In the genomic region with DNA sequence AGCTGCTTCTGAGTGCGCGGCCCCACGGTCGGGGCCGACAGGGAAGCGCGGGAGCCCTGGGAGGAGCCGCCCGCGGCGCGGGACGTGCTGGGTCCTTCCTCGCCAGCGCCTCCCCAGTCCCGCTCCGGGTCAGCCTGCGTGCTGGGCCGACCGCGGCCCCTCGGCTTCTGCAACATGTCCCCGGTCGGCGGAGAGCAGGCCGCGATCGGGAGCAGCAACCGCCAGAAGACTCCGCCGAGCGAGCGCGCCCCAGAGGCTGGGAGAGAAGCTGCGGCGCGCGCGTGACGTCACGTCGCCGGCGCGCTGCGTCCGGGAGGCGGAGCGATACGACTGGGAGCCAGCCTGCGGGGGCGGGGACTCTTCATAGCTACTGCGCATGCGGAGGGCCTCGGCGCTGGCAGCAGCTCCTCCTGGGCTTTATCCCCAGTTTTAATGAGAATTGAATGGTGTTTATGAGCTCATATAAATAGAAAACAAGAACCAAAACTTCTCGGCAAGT, we compare ENCODE assay signal across 8 mouse cellular contexts. TPM values are rescaled to one million over a fixed set of nuclear protein-coding genes. Genes with fewer than 3 reads are reported as not detected.
DNase-seq lines count a peak whose midpoint lies in the region; ATAC-seq lines count a peak whose summit lies in the region.

A gene (minus strand): TSS at position 255 of the 499 bp plus-strand sequence.

- peak within 1 kb of the TSS; percentile 91 for H3K9ac ChIP-seq in kidney, embryonic 15.5 days

- no peaks in the 10 kb centered on the region for H3K9me3 ChIP-seq in heart, embryonic 10.5 days
- H3K9me3 ChIP-seq in kidney, embryonic 15.5 days (replicated peaks): no peaks in the 10 kb centered on the region

- H3K27ac ChIP-seq in heart, embryonic 10.5 days: peak within 1 kb of the TSS; percentile 97
- peak within 1 kb of the TSS; percentile 97 for H3K27ac ChIP-seq in kidney, embryonic 15.5 days

- WGBS in heart, embryonic 10.5 days: 0% methylated on average over 57 of the region's 57 CpGs
- under 1% methylated on average over 57 of the region's 57 CpGs for WGBS in kidney, embryonic 15.5 days

- DNase-seq in B cell, adult 2 months: peak; percentile 97 to 98
- DNase-seq in brain, adult 2 months (ENCODE audit: low read depth, low spot score): peak; percentile 97
- DNase-seq in heart, embryonic 10.5 days (ENCODE audit: low spot score): peak; percentile 96
- peak; percentile 95 for DNase-seq in liver
- DNase-seq in spleen, postnatal 4 days (ENCODE audit: low spot score in 2 of 2): peak; percentile 94 to 98

- H3K27me3 ChIP-seq in heart, embryonic 10.5 days (ENCODE audit: insufficient read depth, poor library complexity, severe bottlenecking): no peaks in the 10 kb centered on the region
- no peaks in the 10 kb centered on the region for H3K27me3 ChIP-seq in kidney, embryonic 15.5 days

- no peaks in the 10 kb centered on the region for H3K36me3 ChIP-seq in heart, embryonic 10.5 days
- peaks cover 6% of the 10 kb centered on the region; the same call in 1 of the 2 replicates for H3K36me3 ChIP-seq in kidney, embryonic 15.5 days

- peak within 1 kb of the TSS; percentile 92 for H3K4me3 ChIP-seq in heart, embryonic 10.5 days
- H3K4me3 ChIP-seq in kidney, embryonic 15.5 days (replicated peaks): peak within 1 kb of the TSS; percentile 93

- H3K4me2 ChIP-seq in kidney, embryonic 15.5 days: peak within 1 kb of the TSS; percentile 81

- ATAC-seq in erythroblast, adult 5-6 weeks (replicated peaks; ENCODE audit: low FRiP score, poor library complexity, severe bottlenecking): peak; percentile 99
- peak; percentile 98 for ATAC-seq in kidney, embryonic 15.5 days (replicated peaks; ENCODE audit: low FRiP score)
- peak; percentile 87 for ATAC-seq in monocyte, adult 5-6 weeks (replicated peaks; ENCODE audit: insufficient number of reproducible peaks, low FRiP score, low TSS enrichment, poor library complexity, severe bottlenecking)

- peaks cover 11% of the 10 kb centered on the region; the same call in 1 of the 2 replicates for H3K4me1 ChIP-seq in heart, embryonic 10.5 days
- peaks cover 23% of the 10 kb centered on the region for H3K4me1 ChIP-seq in kidney, embryonic 15.5 days

RNA-seq across cellular contexts. Expression of the gene that starts here (rescaled TPM):
- 0.21 and 2.3 TPM in 2 replicates for total RNA-seq in erythroblast, adult 5-6 weeks (2015; ENCODE audit: low replicate concordance)
- 1.0 and 2.4 TPM in 2 replicates for total RNA-seq in erythroblast, adult 5-6 weeks (2017; ENCODE audit: low replicate concordance)
- polyA plus RNA-seq in heart, embryonic 10.5 days (2016; fragmentation: Nextera tagmentation; extraction: Ambion mirVana): 8.1 and 10.5 TPM in 2 replicates
- 10.5 and 10.8 TPM in 2 replicates for polyA plus RNA-seq in kidney, embryonic 15.5 days (2015; fragmentation: Nextera tagmentation; extraction: Ambion mirVana)
- 6.0 to 7.1 TPM (median 7.1 TPM) in 3 replicates for total RNA-seq in monocyte, adult 5-6 weeks (2017)

Comparison
In these comparisons a context has a peak if more than half of its experiments do, and no peak if none do; other contexts are left out.
1. Peak in every context shown above with its lines: DNase-seq, ATAC-seq, H3K4me3 ChIP-seq and H3K27ac ChIP-seq.